In genomic region chr11:118603126-118603525, GRCm38 (mm10) we compare ENCODE assay signal across 8 mouse cellular contexts.
DNase-seq lines count a peak whose midpoint lies in the region; ATAC-seq lines count a peak whose summit lies in the region.

No protein-coding gene starts in this region.

- H3K4me2 ChIP-seq in midbrain, embryonic 14.5 days (ENCODE audit: low read length) = no peak overlapping the region
- no peak overlapping the region for H3K4me2 ChIP-seq in midbrain, embryonic 15.5 days

- ATAC-seq in midbrain, embryonic 14.5 days (ENCODE audit: low FRiP score, low TSS enrichment) = no peak
- no peak; the same call in 1 of the 2 replicates for ATAC-seq in midbrain, embryonic 15.5 days (replicated peaks)

- no peaks in the 10 kb centered on the region for H3K27me3 ChIP-seq in midbrain, embryonic 14.5 days (ENCODE audit: control insufficient read depth, insufficient read depth, low read length)
- H3K27me3 ChIP-seq in midbrain, embryonic 15.5 days (replicated peaks) = no peaks in the 10 kb centered on the region

- no peak overlapping the region for H3K4me3 ChIP-seq in midbrain, embryonic 14.5 days (replicated peaks; ENCODE audit: low read depth, low read length)
- H3K4me3 ChIP-seq in midbrain, embryonic 15.5 days = no peak overlapping the region

- H3K9ac ChIP-seq in midbrain, embryonic 14.5 days (replicated peaks; ENCODE audit: low read length) = no peak overlapping the region
- H3K9ac ChIP-seq in midbrain, embryonic 15.5 days = no peak overlapping the region

- WGBS in midbrain, embryonic 14.5 days = 9% methylated on average over 10 of the region's 10 CpGs
- 10% methylated on average over 10 of the region's 10 CpGs for WGBS in midbrain, embryonic 15.5 days

- intact Hi-C loops in left cerebral cortex, postnatal 4 days (cut with DNase I) = no loop called here

- DNase-seq in midbrain, embryonic 14.5 days = peak; percentile 31
- DNase-seq in c-Kit-positive CD71-negative TER-119-negative erythroid progenitor cells, embryonic 14.5 days (ENCODE audit: low read depth) = peak; percentile 26
- DNase-seq in kidney, postnatal 36 days = peak; percentile 1 to 45
- DNase-seq in testis, postnatal 14 days (ENCODE audit: low spot score) = peak; percentile 8
- no peak for DNase-seq in natural killer cell, adult 2 months (ENCODE audit: low spot score in 2 of 2)
- no peak for DNase-seq in cerebellum, adult 11-12 months
- DNase-seq in left cerebral cortex, postnatal 4 days = no peak

- no peaks in the 10 kb centered on the region for H3K9me3 ChIP-seq in midbrain, embryonic 14.5 days (ENCODE audit: control insufficient read depth, low read length)
- no peaks in the 10 kb centered on the region for H3K9me3 ChIP-seq in midbrain, embryonic 15.5 days

- no peaks in the 10 kb centered on the region for H3K36me3 ChIP-seq in midbrain, embryonic 14.5 days (ENCODE audit: control insufficient read depth, insufficient read depth, low read length)
- H3K36me3 ChIP-seq in midbrain, embryonic 15.5 days (replicated peaks) = no peaks in the 10 kb centered on the region

- no peak overlapping the region for H3K27ac ChIP-seq in midbrain, embryonic 14.5 days (replicated peaks; ENCODE audit: low read depth, low read length)
- H3K27ac ChIP-seq in midbrain, embryonic 15.5 days = no peak overlapping the region

- peaks cover 23% of the 10 kb centered on the region for H3K4me1 ChIP-seq in midbrain, embryonic 14.5 days (ENCODE audit: control insufficient read depth, insufficient read depth, low read length)
- H3K4me1 ChIP-seq in midbrain, embryonic 15.5 days = peaks cover 26% of the 10 kb centered on the region

Comparison
In these comparisons a context has a peak if more than half of its experiments do, and no peak if none do; other contexts are left out.
1. DNase-seq: peak in midbrain, embryonic 14.5 days (single experiment), c-Kit-positive CD71-negative TER-119-negative erythroid progenitor cells, embryonic 14.5 days (single experiment), kidney, postnatal 36 days (2 of 2) and testis, postnatal 14 days (single experiment); none in natural killer cell, adult 2 months (0 of 2), cerebellum, adult 11-12 months (single experiment) and left cerebral cortex, postnatal 4 days (single experiment).